Mouse (Mus musculus) cortical plate, adult 2 months (tissue): ENCODE results near the gene Setdb1.

ENCODE experiments used
- CTCF ChIP-seq: fragments of 200-500 bp; IDR thresholded peaks from 2 replicates; pipeline ENCODE4 v1.5.1; 2011; ENCODE audit warnings: mild to moderate bottlenecking, control low read depth, low read length; ENCODE audit not compliant: insufficient read depth; ENCODE audit errors: extremely low read depth
- POLR2A ChIP-seq: fragments of 200-500 bp; IDR thresholded peaks from 2 replicates; pipeline ENCODE4 v1.6.1; 2011; ENCODE audit warnings: mild to moderate bottlenecking, low read length, control low read depth; ENCODE audit not compliant: insufficient read depth; ENCODE audit errors: extremely low read depth

GRCm38 (mm10) chr3:95373208-95373607, 16.2 kb upstream of the Setdb1 start:
- TF ChIP-seq POLR2A (no peak), CTCF (no peak)
